Mouse (Mus musculus) right cerebral cortex, postnatal 10 days (tissue): ENCODE results near the gene Nfe2l1.
"Not testable (repeated sequence)": the region's sequence is repeated elsewhere in the genome, so short reads cannot be mapped to it uniquely, and the experiment has no call there.

ENCODE experiments used
- DNase-seq, 2 experiments: peaks; one replicate each; pipeline ENCODE4 v3.0.0; 2021; ENCODE audit warnings: low spot score in 2 of 2

Gene Nfe2l1

GRCm38 (mm10) chr11:96821956-96822355 is 7.8 kb downstream of the Nfe2l1 start:
- DNase-seq, result no peak

GRCm38 (mm10) chr11:96818128-96818710 is 11.5 kb downstream of the Nfe2l1 start:
- DNase-seq, result no peak

- DNase-seq, result no peak
Measured at GRCm38 (mm10) chr11:96816979-96817378, 12.8 kb downstream of the Nfe2l1 start.

- no peak for DNase-seq
Measured at GRCm38 (mm10) chr11:96816494-96816893, 13.3 kb downstream of the Nfe2l1 start.

GRCm38 (mm10) chr11:96815895-96816294 is 13.9 kb downstream of the Nfe2l1 start:
- DNase-seq, result no peak

- no peak for DNase-seq
Measured at GRCm38 (mm10) chr11:96814443-96814842, 15.3 kb downstream of the Nfe2l1 start.

GRCm38 (mm10) chr11:96813920-96814319 is 15.8 kb downstream of the Nfe2l1 start:
- no peak for DNase-seq

GRCm38 (mm10) chr11:96813455-96813854 is 16.3 kb downstream of the Nfe2l1 start:
- no peak for DNase-seq

GRCm38 (mm10) chr11:96811188-96811587 is 18.6 kb downstream of the Nfe2l1 start:
- DNase-seq, result not testable (repeated sequence)

GRCm38 (mm10) chr11:96809562-96810235 is 20.1 kb downstream of the Nfe2l1 start:
- DNase-seq, result no peak

GRCm38 (mm10) chr11:96808066-96808465 is 21.7 kb downstream of the Nfe2l1 start:
- no peak for DNase-seq

- DNase-seq, result no peak
Measured at GRCm38 (mm10) chr11:96805606-96806005, 24.2 kb downstream of the Nfe2l1 start.

- no peak for DNase-seq
Measured at GRCm38 (mm10) chr11:96799511-96799910, 30.3 kb downstream of the Nfe2l1 start.

GRCm38 (mm10) chr11:96796586-96796985 is 33.2 kb downstream of the Nfe2l1 start:
- no peak for DNase-seq

GRCm38 (mm10) chr11:96796081-96796480 is 33.7 kb downstream of the Nfe2l1 start:
- DNase-seq, result no peak

- no peak for DNase-seq
Measured at GRCm38 (mm10) chr11:96795491-96795890, 34.3 kb downstream of the Nfe2l1 start.

- no peak for DNase-seq
Measured at GRCm38 (mm10) chr11:96790681-96791080, 39.1 kb downstream of the Nfe2l1 start.

GRCm38 (mm10) chr11:96789990-96790389 is 39.8 kb downstream of the Nfe2l1 start:
- no peak for DNase-seq

- peak; percentile 94 for DNase-seq
Measured at GRCm38 (mm10) chr11:96788871-96789795, 40.6 kb downstream of the Nfe2l1 start, which contains the start of gene Cbx1. Gene Cbx1 (plus strand): TSS chr11:96789127.

GRCm38 (mm10) chr11:96786731-96787450 is 42.9 kb downstream of the Nfe2l1 start:
- no peak for DNase-seq

GRCm38 (mm10) chr11:96784847-96785246 is 44.9 kb downstream of the Nfe2l1 start:
- DNase-seq, result peak; percentile 55 to 76

GRCm38 (mm10) chr11:96781425-96781824 is 48.3 kb downstream of the Nfe2l1 start:
- DNase-seq, result no peak
